Mouse (Mus musculus) heart, postnatal 0 days (tissue): Measurements from ENCODE around the gene Slc44a1. TPM values are rescaled to one million over a fixed set of nuclear protein-coding genes. Genes with fewer than 3 reads are reported as not detected.

ENCODE experiments used
- ATAC-seq: fragments of 200-750 bp; cut with Nextera tagmentation; 2 replicates; pipeline ENCODE4 v1.8.0; 2017; ENCODE audit warnings: low read depth, moderate number of reproducible peaks, moderate library complexity; ENCODE audit not compliant: insufficient read depth
- DNase-seq: peaks from one replicate; pipeline ENCODE4 v3.0.0-alpha.2; 2016; ENCODE audit warnings: low spot score
- H3K27ac ChIP-seq: fragments of 300-500 bp; sonication (generic); 2 replicates; pipeline ENCODE4 v1.5.1; 2014; ENCODE audit warnings: low read depth, mild to moderate bottlenecking
- H3K27me3 ChIP-seq: fragments of 300-500 bp; sonication (generic); 2 replicates; pipeline ENCODE4 v1.6.1; 2014; ENCODE audit warnings: low read length, mixed read lengths; ENCODE audit not compliant: control insufficient read depth, insufficient read depth
- H3K36me3 ChIP-seq: fragments of 300-500 bp; sonication (generic); replicated peaks from 2 replicates; pipeline ENCODE4 v1.6.1; 2014; ENCODE audit warnings: low read length, mixed read lengths; ENCODE audit not compliant: control insufficient read depth, insufficient read depth
- H3K4me1 ChIP-seq: fragments of 300-500 bp; sonication (generic); 2 replicates; pipeline ENCODE4 v1.6.1; 2014; ENCODE audit warnings: antibody characterized with exemption; ENCODE audit not compliant: control insufficient read depth, insufficient read depth
- H3K4me2 ChIP-seq: fragments of 300-500 bp; sonication (generic); 2 replicates; pipeline ENCODE4 v1.6.1; 2014; ENCODE audit warnings: low read depth, mild to moderate bottlenecking, low read length, moderate library complexity
- H3K4me3 ChIP-seq: fragments of 300-500 bp; sonication (generic); 2 replicates; pipeline ENCODE4 v1.5.1; 2014; ENCODE audit warnings: low read depth, low read length
- H3K9ac ChIP-seq: fragments of 300-500 bp; sonication (generic); replicated peaks from 2 replicates; pipeline ENCODE4 v1.6.1; 2014; ENCODE audit warnings: low read depth, low read length, mixed read lengths
- H3K9me3 ChIP-seq: fragments of 300-500 bp; sonication (generic); replicated peaks from 2 replicates; pipeline ENCODE4 v1.6.1; 2016; ENCODE audit warnings: low read length; ENCODE audit not compliant: control insufficient read depth
- CTCF ChIP-seq: IDR thresholded peaks from 2 replicates; pipeline ENCODE4 v1.5.1; 2016; ENCODE audit warnings: antibody characterized with exemption, control low read depth, low read depth
- EP300 ChIP-seq: IDR thresholded peaks from 2 replicates; pipeline ENCODE4 v1.6.1; 2016; ENCODE audit warnings: antibody characterized with exemption, low read depth
- WGBS: fragments of 180-500 bp; shearing (Covaris S2); extraction: QIAGEN DNeasy Blood & Tissue Kit; methylation state at CpG from one replicate; pipeline ENCODE4 v1.1.7; 2014; 5-methylcytosine and 5-hydroxymethylcytosine counted together
- polyA plus RNA-seq: library from polyadenylated mRNA; unstranded; fragments of >200 nt; fragmentation: Nextera tagmentation; extraction: Ambion mirVana; gene quantifications from 2 replicates; pipeline ENCODE4 v1.2.1, GENCODE M21; 2015
- total RNA-seq: library from RNA; depleted of rRNA; stranded (reverse); fragments of >200 nt; gene quantifications from 2 replicates; pipeline ENCODE4 v1.2.3, GENCODE M21; 2014; ENCODE audit warnings: low replicate concordance

The Slc44a1 gene
- total and polyA plus RNA-seq, 2 experiments from 2014 or later, result 15.4 to 37.1 TPM

GRCm38 (mm10) chr4:53410752-53411151, 29.5 kb upstream of the Slc44a1 start:
- Histone ChIP-seq H3K4me2 (no peak overlapping the region), H3K4me3 (no peak overlapping the region), H3K36me3 (no peaks in the 10 kb centered on the region), H3K4me1 (peaks cover 6% of the 10 kb centered on the region; the same call in 1 of the 2 replicates), H3K9ac (no peak overlapping the region), H3K9me3 (no peaks in the 10 kb centered on the region), H3K27me3 (no peaks in the 10 kb centered on the region), H3K27ac (no peak overlapping the region)
- DNase-seq, result no peak
- ATAC-seq, result no peak
- no peak for TF ChIP-seq CTCF
- WGBS, result 79% methylated on average over 5 of the region's 5 CpGs

- ATAC-seq, result no peak
- TF ChIP-seq EP300, result no peak
- no peak for TF ChIP-seq CTCF
- no peak overlapping the region for H3K4me2 ChIP-seq
Measured at GRCm38 (mm10) chr4:53411958-53412870, 28.0 kb upstream of the Slc44a1 start.

GRCm38 (mm10) chr4:53412991-53413390, 27.2 kb upstream of the Slc44a1 start:
- DNase-seq (no peak), ATAC-seq (no peak)
- 85% methylated on average over 6 of the region's 6 CpGs for WGBS

More at GRCm38 (mm10) chr4:53411958-53412870, 28.0 kb upstream of the Slc44a1 start:
- Histone ChIP-seq H3K36me3 (no peaks in the 10 kb centered on the region), H3K4me1 (peaks cover 6% of the 10 kb centered on the region; the same call in 1 of the 2 replicates), H3K27me3 (no peaks in the 10 kb centered on the region), H3K27ac (no peak overlapping the region), H3K4me3 (no peak overlapping the region), H3K9me3 (no peaks in the 10 kb centered on the region), H3K9ac (no peak overlapping the region)
- no peak for DNase-seq
- WGBS, result 50% methylated on average over 9 of the region's 9 CpGs

GRCm38 (mm10) chr4:53414031-53414797, 26.0 kb upstream of the Slc44a1 start:
- no peaks in the 10 kb centered on the region for H3K9me3 ChIP-seq
- TF ChIP-seq EP300 (no peak), CTCF (no peak)
- H3K36me3 ChIP-seq, result no peaks in the 10 kb centered on the region
- DNase-seq (no peak), ATAC-seq (no peak)
- peaks cover 6% of the 10 kb centered on the region; the same call in 1 of the 2 replicates for H3K4me1 ChIP-seq
- no peak overlapping the region for H3K27ac ChIP-seq
- WGBS, result 80% methylated on average over 9 of the region's 9 CpGs
- H3K9ac ChIP-seq, result no peak overlapping the region
- no peak overlapping the region for H3K4me3 ChIP-seq
- no peak overlapping the region for H3K4me2 ChIP-seq
- no peaks in the 10 kb centered on the region for H3K27me3 ChIP-seq

More at GRCm38 (mm10) chr4:53412991-53413390, 27.2 kb upstream of the Slc44a1 start:
- H3K4me3 ChIP-seq, result no peak overlapping the region
- peaks cover 6% of the 10 kb centered on the region; the same call in 1 of the 2 replicates for H3K4me1 ChIP-seq
- no peaks in the 10 kb centered on the region for H3K27me3 ChIP-seq
- no peaks in the 10 kb centered on the region for H3K9me3 ChIP-seq
- no peaks in the 10 kb centered on the region for H3K36me3 ChIP-seq
- no peak overlapping the region for H3K9ac ChIP-seq
- H3K4me2 ChIP-seq, result no peak overlapping the region
- H3K27ac ChIP-seq, result no peak overlapping the region
- TF ChIP-seq EP300, result no peak
- no peak for TF ChIP-seq CTCF

DNA sequence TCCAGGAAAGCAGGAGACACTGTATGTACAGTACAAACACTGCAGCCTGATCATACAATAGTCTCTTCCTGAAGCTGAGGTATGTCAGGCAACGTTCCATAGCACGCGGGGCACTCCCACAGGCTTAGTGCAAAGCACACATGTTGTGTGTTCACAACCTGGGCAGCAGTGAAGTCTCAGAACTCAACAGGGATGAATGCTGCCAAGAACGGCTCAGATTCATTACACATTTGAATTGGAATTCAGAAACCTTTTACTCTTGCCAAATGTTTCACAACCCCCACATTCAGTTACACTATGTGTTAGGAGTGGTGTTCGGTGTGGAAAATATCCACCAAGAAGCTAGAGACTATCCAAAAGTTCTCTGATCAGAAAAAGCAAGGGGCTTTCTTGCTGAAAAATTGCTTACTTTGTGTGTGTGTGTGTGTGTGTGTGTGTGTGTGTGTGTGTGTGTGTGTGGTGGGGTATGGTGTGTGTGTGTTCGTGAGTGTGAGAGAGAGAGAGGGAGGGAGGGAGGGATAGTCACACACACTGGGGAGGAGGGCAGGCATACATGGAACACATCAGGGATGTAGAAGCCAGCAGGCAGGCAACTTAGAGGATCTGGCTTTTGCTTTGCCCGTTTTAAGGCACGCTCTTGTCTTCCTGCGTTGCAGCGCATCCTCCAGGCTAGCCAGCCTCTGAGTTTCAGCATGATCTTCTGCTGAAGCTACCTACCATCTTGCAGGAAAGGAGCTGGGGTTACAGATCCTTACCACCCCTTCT, 24.2 kb upstream of the Slc44a1 start:
- H3K9ac ChIP-seq, result no peak overlapping the region
- TF ChIP-seq CTCF (no peak), EP300 (no peak)
- peak; percentile 76 for ATAC-seq
- DNase-seq, result peak; percentile 82
- H3K4me2 ChIP-seq, result no peak overlapping the region
- H3K27me3 ChIP-seq, result no peaks in the 10 kb centered on the region
- H3K27ac ChIP-seq, result peak overlapping the region; percentile 80
- H3K9me3 ChIP-seq, result no peaks in the 10 kb centered on the region
- WGBS, result 51% methylated on average over 9 of the region's 10 CpGs
- H3K4me1 ChIP-seq, result peaks cover 6% of the 10 kb centered on the region; the same call in 1 of the 2 replicates
- no peak overlapping the region for H3K4me3 ChIP-seq
- no peaks in the 10 kb centered on the region for H3K36me3 ChIP-seq
